Mouse (Mus musculus) layer of hippocampus, adult 9-10 months (tissue): Measurements from ENCODE around the gene Hnrnph1.
A peak's percentile ranks its signal among the peaks of the same experiment; 100 is the strongest.

Experiments
- DNase-seq: peaks from one replicate; pipeline ENCODE4 v3.0.0; 2022; ENCODE audit warnings: low spot score

Hnrnph1 gene

GRCm38 (mm10) chr11:50373086-50373485, 3.7 kb upstream of the Hnrnph1 start:
- no peak for DNase-seq

- no peak for DNase-seq
Observed at GRCm38 (mm10) chr11:50373621-50374020, 3.2 kb upstream of the Hnrnph1 start.

GRCm38 (mm10) chr11:50374286-50375015, 2.3 kb upstream of the Hnrnph1 start:
- no peak for DNase-seq

- DNase-seq = no peak
Observed at GRCm38 (mm10) chr11:50375421-50375820, 1.4 kb upstream of the Hnrnph1 start.

- no peak for DNase-seq
Observed at GRCm38 (mm10) chr11:50376156-50376790, 517 bp upstream of the Hnrnph1 start.

GRCm38 (mm10) chr11:50377892-50378684, 1.3 kb downstream of the Hnrnph1 start:
- DNase-seq = peak; percentile 47

GRCm38 (mm10) chr11:50379023-50379752, 2.4 kb downstream of the Hnrnph1 start:
- DNase-seq = no peak

GRCm38 (mm10) chr11:50381311-50381710, 4.5 kb downstream of the Hnrnph1 start:
- no peak for DNase-seq

GRCm38 (mm10) chr11:50387167-50387679, 10.4 kb downstream of the Hnrnph1 start:
- DNase-seq = no peak

GRCm38 (mm10) chr11:50387697-50388096, 10.9 kb downstream of the Hnrnph1 start:
- no peak for DNase-seq

GRCm38 (mm10) chr11:50388217-50388929, 11.6 kb downstream of the Hnrnph1 start:
- no peak for DNase-seq

GRCm38 (mm10) chr11:50389011-50389410, 12.2 kb downstream of the Hnrnph1 start:
- no peak for DNase-seq

- DNase-seq = no peak
Observed at GRCm38 (mm10) chr11:50389616-50390015, 12.8 kb downstream of the Hnrnph1 start.

- no peak for DNase-seq
Observed at GRCm38 (mm10) chr11:50391272-50391960, 14.6 kb downstream of the Hnrnph1 start.

- no peak for DNase-seq
Observed at GRCm38 (mm10) chr11:50393306-50393705, 16.5 kb downstream of the Hnrnph1 start.

- DNase-seq = no peak
Observed at GRCm38 (mm10) chr11:50394731-50395130, 17.9 kb downstream of the Hnrnph1 start.

GRCm38 (mm10) chr11:50396766-50397307, 20.0 kb downstream of the Hnrnph1 start:
- no peak for DNase-seq

GRCm38 (mm10) chr11:50397316-50397715, 20.5 kb downstream of the Hnrnph1 start:
- DNase-seq = no peak

- DNase-seq = no peak
Observed at GRCm38 (mm10) chr11:50398803-50399202, 22.0 kb downstream of the Hnrnph1 start.

GRCm38 (mm10) chr11:50402481-50402880, 25.7 kb downstream of the Hnrnph1 start:
- no peak for DNase-seq
